Mouse (Mus musculus) kidney, adult 11 months (tissue): Measurements from ENCODE around the gene Gm11032.
A peak's percentile ranks its signal among the peaks of the same experiment; 100 is the strongest.
"Not testable (repeated sequence)": the region's sequence is repeated elsewhere in the genome, so short reads cannot be mapped to it uniquely, and the experiment has no call there.

Source experiments
- DNase-seq: peaks from one replicate; pipeline ENCODE4 v3.0.0; 2022

Gm11032 gene

GRCm38 (mm10) chr11:4627636-4628035 is 7.8 kb downstream of the Gm11032 start:
- no peak for DNase-seq

- DNase-seq, result peak; percentile 61
Measured at GRCm38 (mm10) chr11:4629861-4630280, 10.0 kb downstream of the Gm11032 start.

- DNase-seq, result no peak
Measured at GRCm38 (mm10) chr11:4633420-4633819, 13.6 kb downstream of the Gm11032 start.

- no peak for DNase-seq
Measured at GRCm38 (mm10) chr11:4634395-4634794, 14.5 kb downstream of the Gm11032 start.

GRCm38 (mm10) chr11:4636782-4637342 is 17.0 kb downstream of the Gm11032 start:
- DNase-seq, result no peak

GRCm38 (mm10) chr11:4637534-4638234 is 17.8 kb downstream of the Gm11032 start, which contains the start of gene Ascc2:
Gene Ascc2 (plus strand): TSS chr11:4637747.
- peak; percentile 97 for DNase-seq

- no peak for DNase-seq
Measured at GRCm38 (mm10) chr11:4638261-4638660, 18.4 kb downstream of the Gm11032 start.

GRCm38 (mm10) chr11:4641185-4641584 is 21.3 kb downstream of the Gm11032 start:
- DNase-seq, result no peak

- DNase-seq, result no peak
Measured at GRCm38 (mm10) chr11:4643722-4644121, 23.9 kb downstream of the Gm11032 start.

GRCm38 (mm10) chr11:4645180-4645579 is 25.3 kb downstream of the Gm11032 start:
- not testable (repeated sequence) for DNase-seq

- no peak for DNase-seq
Measured at GRCm38 (mm10) chr11:4646409-4646808, 26.5 kb downstream of the Gm11032 start.

GRCm38 (mm10) chr11:4659818-4660217 is 40.0 kb downstream of the Gm11032 start:
- no peak for DNase-seq

GRCm38 (mm10) chr11:4660309-4661025 is 40.6 kb downstream of the Gm11032 start:
- no peak for DNase-seq

- DNase-seq, result peak; percentile 15
Measured at GRCm38 (mm10) chr11:4661324-4661723, 41.5 kb downstream of the Gm11032 start.

GRCm38 (mm10) chr11:4661871-4662495 is 42.1 kb downstream of the Gm11032 start:
- DNase-seq, result no peak

GRCm38 (mm10) chr11:4662496-4662878 is 42.6 kb downstream of the Gm11032 start:
- no peak for DNase-seq
